Mouse (Mus musculus) ES-Bruce4 (cell line): ENCODE measurements around the gene Ttc24.

ENCODE experiments used
- CTCF ChIP-seq: IDR thresholded peaks from one replicate; pipeline ENCODE4 v1.8.1; 2011; ENCODE audit warnings: low read depth, low read length
- EP300 ChIP-seq: IDR thresholded peaks from 2 replicates; pipeline ENCODE4 v1.6.1; 2011; ENCODE audit warnings: low read depth, low read length; ENCODE audit not compliant: insufficient read depth
- POLR2A ChIP-seq: IDR thresholded peaks from one replicate; pipeline ENCODE4 v1.8.1; 2011; ENCODE audit warnings: low read length; ENCODE audit not compliant: insufficient read depth

DNA sequence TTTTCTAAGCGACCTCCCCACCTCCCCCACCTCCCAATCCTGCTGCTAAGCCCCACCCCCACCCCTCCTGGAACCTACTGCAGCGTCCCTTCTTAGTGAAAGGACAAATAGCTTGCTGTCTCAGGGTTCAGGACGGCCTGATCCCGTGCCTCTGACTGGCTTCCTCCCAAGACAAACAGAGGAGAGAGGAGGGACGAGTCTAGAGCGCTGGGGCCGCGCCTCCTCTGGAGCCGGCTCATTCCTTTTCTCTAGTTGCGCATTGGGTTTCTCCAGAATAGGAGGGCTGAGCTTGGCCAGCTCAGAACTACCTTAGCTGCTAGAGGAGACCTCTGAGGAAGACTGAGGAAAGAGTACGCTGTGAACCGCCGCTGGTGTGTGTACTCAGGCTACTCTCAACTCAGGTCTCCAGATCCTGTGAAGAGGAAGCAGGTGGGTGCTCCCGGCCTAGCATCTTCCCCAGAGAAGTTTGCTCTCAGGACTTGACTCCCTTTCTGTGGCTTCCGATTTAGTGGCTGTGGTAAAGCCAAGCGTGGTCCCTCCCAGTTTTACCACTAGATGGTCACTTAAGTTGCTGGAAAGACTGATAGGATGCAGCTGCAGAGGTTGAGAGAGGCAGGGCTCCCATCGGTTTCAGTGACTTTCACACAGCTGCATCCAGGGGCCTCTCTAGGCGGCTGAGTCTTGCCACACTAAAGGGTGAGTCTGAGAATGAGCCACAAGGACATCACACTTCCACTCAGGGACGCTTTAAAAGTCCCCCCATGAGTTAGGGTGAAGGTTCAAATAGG lies 47.3 kb downstream of the Ttc24 start:
- no peak for TF ChIP-seq EP300
- no peak for TF ChIP-seq POLR2A
- TF ChIP-seq CTCF: no peak
